Mouse (Mus musculus): ENCODE measurements around the gene Chrna4. TPM values are rescaled to one million over a fixed set of nuclear protein-coding genes. Genes with fewer than 3 reads are reported as not detected.

Gene Chrna4
- polyA plus RNA-seq, 1 experiment from 2014 or later, result 1.2 TPM

GRCm38 (mm10) chr2:181032407-181032806, 10.9 kb downstream of the Chrna4 start:
- DNase-seq (ENCODE audit: low spot score), result no peak
- H3K4me1 ChIP-seq (replicated peaks; ENCODE audit: control insufficient read depth, insufficient read depth, low read length), result no peaks in the 10 kb centered on the region
- H3K9ac ChIP-seq (ENCODE audit: low read depth, low read length), result no peak overlapping the region
- no peak for ATAC-seq (replicated peaks; ENCODE audit: low FRiP score)
- 32% methylated on average over 5 of the region's 5 CpGs for WGBS
- H3K9me3 ChIP-seq (ENCODE audit: control insufficient read depth, low read length), result no peaks in the 10 kb centered on the region
- no peak overlapping the region for H3K27ac ChIP-seq (ENCODE audit: low read depth, low read length)
- no peak overlapping the region for H3K4me3 ChIP-seq (ENCODE audit: low read depth, low read length)
- H3K36me3 ChIP-seq (ENCODE audit: control insufficient read depth, insufficient read depth, low read length), result no peaks in the 10 kb centered on the region
- no peak overlapping the region for H3K4me2 ChIP-seq
- peaks cover 22% of the 10 kb centered on the region for H3K27me3 ChIP-seq (replicated peaks; ENCODE audit: control insufficient read depth, insufficient read depth, low read length)

- no peak for ATAC-seq (replicated peaks; ENCODE audit: low FRiP score)
- Histone ChIP-seq H3K9me3 (ENCODE audit: control insufficient read depth, low read length) (no peaks in the 10 kb centered on the region), H3K27ac (ENCODE audit: low read depth, low read length) (no peak overlapping the region), H3K36me3 (ENCODE audit: control insufficient read depth, insufficient read depth, low read length) (no peaks in the 10 kb centered on the region), H3K27me3 (replicated peaks; ENCODE audit: control insufficient read depth, insufficient read depth, low read length) (peaks cover 13% of the 10 kb centered on the region), H3K4me2 (no peak overlapping the region), H3K4me1 (replicated peaks; ENCODE audit: control insufficient read depth, insufficient read depth, low read length) (no peaks in the 10 kb centered on the region), H3K4me3 (ENCODE audit: low read depth, low read length) (no peak overlapping the region), H3K9ac (ENCODE audit: low read depth, low read length) (no peak overlapping the region)
- no peak for DNase-seq (ENCODE audit: low spot score)
- WGBS, result 79% methylated on average over 11 of the region's 11 CpGs
Measured at GRCm38 (mm10) chr2:181031406-181031934, 11.9 kb downstream of the Chrna4 start.

DNA sequence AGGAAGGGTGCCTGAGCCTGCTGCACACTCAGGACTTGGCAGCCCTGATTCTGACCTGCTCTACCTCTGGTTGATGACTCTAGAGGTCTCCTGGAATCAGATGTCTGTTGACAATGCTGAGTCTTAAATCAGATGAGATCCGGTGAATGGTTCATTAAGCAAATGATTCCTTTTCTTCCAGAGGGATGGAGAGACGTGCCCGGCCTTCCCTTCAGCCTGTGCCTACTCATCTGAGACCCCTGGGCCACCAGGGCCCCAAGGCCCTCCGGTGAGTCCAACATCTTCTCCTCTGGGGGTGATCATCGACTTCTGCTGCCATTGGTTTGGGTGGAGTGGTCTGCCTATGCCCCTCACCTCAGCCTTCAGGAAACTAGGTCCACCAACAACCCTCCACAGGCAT, 35.0 kb downstream of the Chrna4 start:
- 0 out of 2 replicates have a peak, but pooled peaks cover 3% of the 10 kb centered on the region for H3K27me3 ChIP-seq (replicated peaks; ENCODE audit: control insufficient read depth, insufficient read depth, low read length)
- no peaks in the 10 kb centered on the region for H3K9me3 ChIP-seq (ENCODE audit: control insufficient read depth, low read length)

DNA sequence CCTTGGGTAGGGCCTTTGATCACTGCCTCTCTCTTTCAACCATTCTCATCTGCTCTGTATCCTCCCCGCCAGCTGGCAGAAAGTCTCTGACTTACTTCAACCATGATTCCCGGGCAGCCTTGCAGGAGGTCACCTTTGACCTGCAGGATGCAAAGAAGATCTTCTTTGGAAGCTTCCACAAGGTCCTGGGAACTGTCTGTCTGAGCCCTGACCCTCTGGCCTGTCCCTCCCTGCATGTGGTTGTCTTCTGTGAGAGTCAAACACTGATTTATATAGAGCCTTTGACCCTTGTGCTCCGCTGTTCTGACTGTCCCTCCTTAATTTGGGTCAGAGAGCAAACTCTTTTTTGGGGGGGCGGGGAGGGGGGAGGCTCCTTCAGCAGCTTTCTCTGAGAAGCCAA, 36.3 kb downstream of the Chrna4 start:
- ATAC-seq (replicated peaks; ENCODE audit: low FRiP score) (no peak), DNase-seq (ENCODE audit: low spot score) (no peak)
- Histone ChIP-seq H3K36me3 (ENCODE audit: control insufficient read depth, insufficient read depth, low read length) (no peaks in the 10 kb centered on the region), H3K4me3 (ENCODE audit: low read depth, low read length) (no peak overlapping the region), H3K27me3 (replicated peaks; ENCODE audit: control insufficient read depth, insufficient read depth, low read length) (0 out of 2 replicates have a peak, but pooled peaks cover 3% of the 10 kb centered on the region), H3K4me1 (replicated peaks; ENCODE audit: control insufficient read depth, insufficient read depth, low read length) (no peaks in the 10 kb centered on the region), H3K9me3 (ENCODE audit: control insufficient read depth, low read length) (no peaks in the 10 kb centered on the region), H3K4me2 (no peak overlapping the region), H3K27ac (ENCODE audit: low read depth, low read length) (no peak overlapping the region), H3K9ac (ENCODE audit: low read depth, low read length) (no peak overlapping the region)
- 63% methylated on average over 4 of the region's 4 CpGs for WGBS

More for the DNA sequence above, 35.0 kb downstream of the Chrna4 start:
- H3K9ac ChIP-seq (ENCODE audit: low read depth, low read length), result no peak overlapping the region
- H3K4me2 ChIP-seq, result no peak overlapping the region
- ATAC-seq (replicated peaks; ENCODE audit: low FRiP score) (no peak), DNase-seq (ENCODE audit: low spot score) (no peak)
- no peak overlapping the region for H3K4me3 ChIP-seq (ENCODE audit: low read depth, low read length)
- no peaks in the 10 kb centered on the region for H3K36me3 ChIP-seq (ENCODE audit: control insufficient read depth, insufficient read depth, low read length)
- no peak overlapping the region for H3K27ac ChIP-seq (ENCODE audit: low read depth, low read length)
- 68% methylated on average over 5 of the region's 5 CpGs for WGBS
- no peaks in the 10 kb centered on the region for H3K4me1 ChIP-seq (replicated peaks; ENCODE audit: control insufficient read depth, insufficient read depth, low read length)

DNA sequence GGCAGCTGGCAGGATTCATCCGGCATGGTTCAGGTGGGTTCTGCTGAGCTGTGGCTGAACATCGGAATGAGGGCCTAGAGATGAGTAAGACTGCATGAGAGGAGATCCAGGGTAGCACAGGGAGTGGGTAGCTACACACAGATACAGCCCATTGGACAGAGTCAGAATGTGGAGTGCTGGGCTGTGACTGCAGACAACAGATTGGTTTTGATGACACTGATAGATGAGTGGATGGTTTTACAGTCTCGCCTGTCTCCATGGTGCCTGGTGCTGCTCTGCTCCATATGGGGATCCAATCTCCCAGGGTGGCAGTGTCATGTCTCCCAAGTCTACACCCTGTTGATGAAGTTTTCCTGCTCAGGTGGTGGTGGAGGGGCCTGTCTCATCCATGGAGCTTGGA, 46.4 kb downstream of the Chrna4 start:
- Histone ChIP-seq H3K4me2 (no peak overlapping the region), H3K4me1 (replicated peaks; ENCODE audit: control insufficient read depth, insufficient read depth, low read length) (no peaks in the 10 kb centered on the region), H3K4me3 (ENCODE audit: low read depth, low read length) (no peak overlapping the region), H3K27ac (ENCODE audit: low read depth, low read length) (no peak overlapping the region), H3K36me3 (ENCODE audit: control insufficient read depth, insufficient read depth, low read length) (no peaks in the 10 kb centered on the region), H3K9me3 (ENCODE audit: control insufficient read depth, low read length) (no peaks in the 10 kb centered on the region), H3K27me3 (replicated peaks; ENCODE audit: control insufficient read depth, insufficient read depth, low read length) (peaks cover 2% of the 10 kb centered on the region; the same call in 1 of the 2 replicates), H3K9ac (ENCODE audit: low read depth, low read length) (no peak overlapping the region)
- ATAC-seq (replicated peaks; ENCODE audit: low FRiP score) (no peak), DNase-seq (ENCODE audit: low spot score) (no peak)
- 67% methylated on average over 3 of the region's 3 CpGs for WGBS

DNA sequence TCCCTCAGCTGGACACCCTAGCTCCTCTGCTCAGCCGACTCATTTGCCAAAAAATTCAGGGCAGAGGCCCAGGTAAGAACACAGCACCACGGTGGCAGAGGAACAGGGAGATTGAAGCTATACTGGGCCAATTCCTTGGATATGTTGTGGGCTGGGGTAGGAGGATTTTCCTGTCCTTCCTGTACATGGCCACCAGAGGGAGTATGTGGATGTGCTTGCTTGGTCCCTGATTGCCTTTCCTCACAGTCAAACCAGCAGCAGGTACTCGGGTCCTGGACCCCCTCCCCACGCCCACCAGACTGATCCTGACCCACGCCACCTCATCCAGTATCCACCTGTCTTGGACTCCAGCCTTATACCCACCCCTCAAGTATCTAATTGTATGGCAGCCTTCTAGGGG, 46.9 kb downstream of the Chrna4 start:
- no peak for DNase-seq (ENCODE audit: low spot score)
- ATAC-seq (replicated peaks; ENCODE audit: low FRiP score), result no peak; the same call in 1 of the 2 replicates
- Histone ChIP-seq H3K27me3 (replicated peaks; ENCODE audit: control insufficient read depth, insufficient read depth, low read length) (peaks cover 2% of the 10 kb centered on the region; the same call in 1 of the 2 replicates), H3K36me3 (ENCODE audit: control insufficient read depth, insufficient read depth, low read length) (no peaks in the 10 kb centered on the region), H3K4me2 (no peak overlapping the region), H3K9ac (ENCODE audit: low read depth, low read length) (no peak overlapping the region), H3K9me3 (ENCODE audit: control insufficient read depth, low read length) (no peaks in the 10 kb centered on the region), H3K4me3 (ENCODE audit: low read depth, low read length) (no peak overlapping the region), H3K27ac (ENCODE audit: low read depth, low read length) (no peak overlapping the region), H3K4me1 (replicated peaks; ENCODE audit: control insufficient read depth, insufficient read depth, low read length) (no peaks in the 10 kb centered on the region)
- WGBS, result 17% methylated on average over 5 of the region's 5 CpGs

DNA sequence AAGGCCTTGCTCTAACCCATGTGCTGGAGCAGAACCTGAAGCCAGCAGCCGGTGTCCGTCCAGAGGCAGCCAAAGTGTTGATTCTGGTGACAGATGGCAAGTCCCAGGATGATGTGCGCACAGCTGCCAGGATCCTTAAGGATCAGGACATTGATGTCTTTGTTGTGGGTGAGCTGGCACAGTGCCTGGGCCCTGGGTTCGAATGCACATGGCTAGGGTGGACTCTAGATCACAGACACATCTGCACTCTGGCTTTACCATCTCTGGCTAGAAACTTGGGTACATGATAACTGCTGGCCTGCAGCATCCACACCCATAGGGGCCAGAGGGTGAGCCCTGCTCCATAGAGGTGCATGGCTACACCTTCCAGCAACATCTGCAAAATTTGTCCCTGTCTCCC, 47.9 kb downstream of the Chrna4 start:
- 81% methylated on average over 4 of the region's 4 CpGs for WGBS
- peaks cover 2% of the 10 kb centered on the region; the same call in 1 of the 2 replicates for H3K27me3 ChIP-seq (replicated peaks; ENCODE audit: control insufficient read depth, insufficient read depth, low read length)
- DNase-seq (ENCODE audit: low spot score), result no peak

DNA sequence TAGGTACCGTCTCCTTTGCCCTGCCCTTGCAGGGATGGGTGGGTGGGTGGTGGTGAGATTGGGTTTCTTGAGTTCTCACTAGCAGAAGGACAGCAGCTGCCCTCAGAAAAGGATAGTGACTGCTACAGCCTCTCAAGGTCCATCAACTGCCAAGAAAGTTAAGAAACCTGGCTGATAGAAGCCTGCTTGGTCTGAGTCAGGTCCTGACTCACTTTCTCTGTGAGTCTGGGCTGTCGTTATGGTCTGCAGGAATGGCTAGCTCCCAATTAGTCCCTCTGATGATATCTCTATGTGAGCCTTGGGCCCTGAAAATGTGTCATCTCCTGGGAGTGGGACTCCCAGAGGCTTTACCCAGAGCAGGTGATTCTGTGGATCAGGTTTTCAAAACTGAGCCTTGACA, 49.0 kb downstream of the Chrna4 start:
- WGBS, result 66% methylated on average over 2 of the region's 2 CpGs
- no peak overlapping the region for H3K4me2 ChIP-seq
- H3K9ac ChIP-seq (ENCODE audit: low read depth, low read length), result no peak overlapping the region
- H3K27me3 ChIP-seq (replicated peaks; ENCODE audit: control insufficient read depth, insufficient read depth, low read length), result peaks cover 2% of the 10 kb centered on the region; the same call in 1 of the 2 replicates
- no peak overlapping the region for H3K27ac ChIP-seq (ENCODE audit: low read depth, low read length)
- no peaks in the 10 kb centered on the region for H3K36me3 ChIP-seq (ENCODE audit: control insufficient read depth, insufficient read depth, low read length)
- DNase-seq (ENCODE audit: low spot score) (no peak), ATAC-seq (replicated peaks; ENCODE audit: low FRiP score) (no peak)
- no peak overlapping the region for H3K4me3 ChIP-seq (ENCODE audit: low read depth, low read length)
- no peaks in the 10 kb centered on the region for H3K4me1 ChIP-seq (replicated peaks; ENCODE audit: control insufficient read depth, insufficient read depth, low read length)
- no peaks in the 10 kb centered on the region for H3K9me3 ChIP-seq (ENCODE audit: control insufficient read depth, low read length)

More for the DNA sequence above, 47.9 kb downstream of the Chrna4 start:
- Histone ChIP-seq H3K9me3 (ENCODE audit: control insufficient read depth, low read length) (no peaks in the 10 kb centered on the region), H3K4me1 (replicated peaks; ENCODE audit: control insufficient read depth, insufficient read depth, low read length) (no peaks in the 10 kb centered on the region), H3K4me2 (no peak overlapping the region), H3K9ac (ENCODE audit: low read depth, low read length) (no peak overlapping the region), H3K4me3 (ENCODE audit: low read depth, low read length) (no peak overlapping the region), H3K36me3 (ENCODE audit: control insufficient read depth, insufficient read depth, low read length) (no peaks in the 10 kb centered on the region), H3K27ac (ENCODE audit: low read depth, low read length) (no peak overlapping the region)
- no peak for ATAC-seq (replicated peaks; ENCODE audit: low FRiP score)

DNA sequence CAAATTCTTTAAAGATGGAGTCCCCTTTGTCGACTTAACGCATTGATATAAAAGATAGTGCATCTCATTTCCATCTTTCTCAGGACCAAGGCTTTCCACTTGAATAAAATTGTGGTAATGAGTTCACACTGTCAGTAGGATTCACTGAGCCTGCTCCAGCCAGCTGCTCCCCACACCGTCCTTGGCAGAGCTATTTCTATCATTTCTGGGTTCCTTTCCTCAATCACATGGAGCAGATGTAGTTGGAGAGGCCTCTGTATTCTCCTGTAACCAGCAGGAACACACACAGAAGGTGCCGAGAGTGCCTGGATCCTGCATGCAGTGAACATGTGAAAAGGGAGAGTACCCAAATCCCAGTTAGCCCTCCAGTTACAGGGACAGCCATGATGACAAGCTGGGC, 53.0 kb downstream of the Chrna4 start:
- ATAC-seq (replicated peaks; ENCODE audit: low FRiP score), result no peak
- H3K4me1 ChIP-seq (replicated peaks; ENCODE audit: control insufficient read depth, insufficient read depth, low read length), result no peaks in the 10 kb centered on the region
- peaks cover 2% of the 10 kb centered on the region; the same call in 1 of the 2 replicates for H3K27me3 ChIP-seq (replicated peaks; ENCODE audit: control insufficient read depth, insufficient read depth, low read length)
- no peak overlapping the region for H3K4me3 ChIP-seq (ENCODE audit: low read depth, low read length)
- H3K9me3 ChIP-seq (ENCODE audit: control insufficient read depth, low read length), result no peaks in the 10 kb centered on the region
- no peak overlapping the region for H3K27ac ChIP-seq (ENCODE audit: low read depth, low read length)
- no peak overlapping the region for H3K4me2 ChIP-seq
- H3K36me3 ChIP-seq (ENCODE audit: control insufficient read depth, insufficient read depth, low read length), result no peaks in the 10 kb centered on the region
- no peak for DNase-seq (ENCODE audit: low spot score)
- H3K9ac ChIP-seq (ENCODE audit: low read depth, low read length), result no peak overlapping the region
- 68% methylated on average over 4 of the region's 4 CpGs for WGBS

All from liver, embryonic 11.5 days (tissue).